Mouse (Mus musculus) G1E (cell line): ENCODE data around the gene Stk38. TPM values are rescaled to one million over a fixed set of nuclear protein-coding genes. Genes with fewer than 3 reads are reported as not detected.
"Not testable (repeated sequence)": the region's sequence is repeated elsewhere in the genome, so short reads cannot be mapped to it uniquely, and the experiment has no call there.

Experiments used
- ATAC-seq: 2 replicates; pipeline ENCODE4 v1.8.0; 2016; ENCODE audit warnings: mild to moderate bottlenecking; ENCODE audit not compliant: insufficient number of reproducible peaks, poor library complexity, low FRiP score, severe bottlenecking; ENCODE audit errors: extremely low read depth
- DNase-seq: peaks from one replicate; pipeline ENCODE4 v3.0.0; 2012; ENCODE audit warnings: low spot score
- H3K27me3 ChIP-seq: 2 replicates; pipeline ENCODE4 v1.6.1; 2012; ENCODE audit warnings: mild to moderate bottlenecking, low read length, inconsistent platforms; ENCODE audit not compliant: insufficient read depth
- H3K36me3 ChIP-seq: replicated peaks from 2 replicates; pipeline ENCODE3; 2012; ENCODE audit warnings: mild to moderate bottlenecking, inconsistent platforms
- H3K4me1 ChIP-seq: 2 replicates; pipeline ENCODE4 v1.6.1; 2012; ENCODE audit warnings: low read depth, low read length, inconsistent platforms, mixed read lengths; ENCODE audit not compliant: insufficient read depth
- H3K4me3 ChIP-seq: 2 replicates; pipeline ENCODE4 v1.5.1; 2012; ENCODE audit warnings: low read depth, mild to moderate bottlenecking, inconsistent platforms, low read length, moderate library complexity, mixed read lengths
- H3K9me3 ChIP-seq: replicated peaks from 2 replicates; pipeline ENCODE4 v1.6.1; 2012; ENCODE audit warnings: inconsistent platforms
- CTCF ChIP-seq: IDR thresholded peaks from 2 replicates; pipeline ENCODE4 v1.5.1; 2012; ENCODE audit warnings: low read depth, low read length, inconsistent platforms, mixed read lengths
- GATA1 ChIP-seq: IDR thresholded peaks from 2 replicates; pipeline ENCODE4 v1.6.1; 2012; ENCODE audit warnings: borderline replicate concordance, low read length, inconsistent platforms, mixed read lengths
- GATA2 ChIP-seq: IDR thresholded peaks from 2 replicates; pipeline ENCODE4 v1.6.1; 2012; ENCODE audit warnings: low read depth, low read length, inconsistent platforms, borderline replicate concordance
- POLR2AphosphoS5 ChIP-seq: IDR thresholded peaks from 2 replicates; pipeline ENCODE4 v1.6.1; 2012; ENCODE audit warnings: low read depth, low read length, inconsistent platforms; ENCODE audit not compliant: insufficient replicate concordance
- TAL1 ChIP-seq: conservative IDR thresholded peaks from 2 replicates; pipeline ENCODE4 v1.6.1; 2012; ENCODE audit warnings: low read depth, low read length, inconsistent platforms, mixed read lengths
- polyA plus RNA-seq: library from polyadenylated mRNA; stranded (reverse); fragments of >175 nt; gene quantifications from 2 replicates; pipeline ENCODE4 v1.2.3, GENCODE M21; 2012
- total RNA-seq, 2 experiments: library from RNA; stranded (forward) in 1 of 2; stranded (reverse) in 1 of 2; fragments of 200-1000 nt in 1 of 2; fragments of >200 nt in 1 of 2; fragmentation: Nextera tagmentation in 1 of 2; gene quantifications; 2 replicates each; pipeline ENCODE4 v1.2.3; 2014 to 2017

The Stk38 gene
- total and polyA plus RNA-seq, 3 experiments = 82.7 to 234 (median 97.6) TPM

- DNase-seq (no peak), ATAC-seq (0 out of 2 replicates have a peak, but pooled peaks have one; percentile 47)
- Histone ChIP-seq H3K4me3 (no peak overlapping the region), H3K4me1 (peaks cover 71% of the 10 kb centered on the region), H3K9me3 (no peaks in the 10 kb centered on the region), H3K27me3 (no peaks in the 10 kb centered on the region), H3K36me3 (peaks cover 80% of the 10 kb centered on the region)
- TF ChIP-seq TAL1 (peak; percentile 58; the same call in 1 of the 2 replicates), POLR2AphosphoS5 (no peak)
Observed at GRCm38 (mm10) chr17:29042569-29042968, 34.8 kb upstream of the Stk38 start.

GRCm38 (mm10) chr17:29041632-29042031, 33.8 kb upstream of the Stk38 start:
- H3K4me1 ChIP-seq = peaks cover 79% of the 10 kb centered on the region
- not testable (repeated sequence) for DNase-seq, H3K9me3 ChIP-seq, H3K27me3 ChIP-seq, ATAC-seq, H3K4me3 ChIP-seq
- peak; percentile 30; the same call in 1 of the 2 replicates for TF ChIP-seq TAL1
- H3K36me3 ChIP-seq = peaks cover 81% of the 10 kb centered on the region

- Histone ChIP-seq H3K9me3 (no peaks in the 10 kb centered on the region), H3K36me3 (peaks cover 73% of the 10 kb centered on the region), H3K4me3 (peak overlapping the region; percentile 56; the same call in 1 of the 2 replicates), H3K27me3 (no peaks in the 10 kb centered on the region), H3K4me1 (peaks cover 65% of the 10 kb centered on the region)
- peak; percentile 39 for DNase-seq
- ATAC-seq = peak; percentile 28; the same call in 1 of the 2 replicates
- TF ChIP-seq TAL1 = no peak
- TF ChIP-seq CTCF = no peak
- no peak for TF ChIP-seq GATA2
- TF ChIP-seq POLR2AphosphoS5 = no peak
- TF ChIP-seq GATA1 = no peak
Observed at GRCm38 (mm10) chr17:29039351-29039750, 31.6 kb upstream of the Stk38 start.

- H3K4me1 ChIP-seq = peaks cover 47% of the 10 kb centered on the region
- no peak for ATAC-seq
- no peak for DNase-seq
- no peaks in the 10 kb centered on the region for H3K27me3 ChIP-seq
- H3K9me3 ChIP-seq = no peaks in the 10 kb centered on the region
- TF ChIP-seq CTCF = no peak
- no peak for TF ChIP-seq TAL1
- no peak for TF ChIP-seq POLR2AphosphoS5
- no peak for TF ChIP-seq GATA1
- no peak for TF ChIP-seq GATA2
- H3K4me3 ChIP-seq = peak overlapping the region; percentile 81; the same call in 1 of the 2 replicates
- H3K36me3 ChIP-seq = peaks cover 57% of the 10 kb centered on the region
Observed at GRCm38 (mm10) chr17:29035506-29035905, 27.7 kb upstream of the Stk38 start.

- Histone ChIP-seq H3K9me3 (no peaks in the 10 kb centered on the region), H3K36me3 (peaks cover 44% of the 10 kb centered on the region), H3K4me1 (peaks cover 38% of the 10 kb centered on the region), H3K4me3 (peak overlapping the region; percentile 81), H3K27me3 (no peaks in the 10 kb centered on the region)
- no peak for DNase-seq
- no peak for ATAC-seq
- TF ChIP-seq GATA2 = no peak
- no peak for TF ChIP-seq CTCF
- no peak for TF ChIP-seq TAL1
- no peak; the same call in 1 of the 2 replicates for TF ChIP-seq POLR2AphosphoS5
- TF ChIP-seq GATA1 = no peak
Observed at GRCm38 (mm10) chr17:29034264-29034663, 26.5 kb upstream of the Stk38 start.

- Histone ChIP-seq H3K4me1 (peaks cover 32% of the 10 kb centered on the region), H3K9me3 (no peaks in the 10 kb centered on the region), H3K4me3 (peak overlapping the region; percentile 81), H3K36me3 (peaks cover 38% of the 10 kb centered on the region), H3K27me3 (no peaks in the 10 kb centered on the region)
- ATAC-seq (no peak), DNase-seq (no peak)
- TF ChIP-seq POLR2AphosphoS5 (no peak; the same call in 1 of the 2 replicates), GATA1 (no peak), CTCF (no peak)
Observed at GRCm38 (mm10) chr17:29033569-29034061, 25.8 kb upstream of the Stk38 start.
